Mouse (Mus musculus) heart, adult 9 months (tissue): ENCODE measurements around the gene Eri3.
A peak's percentile ranks its signal among the peaks of the same experiment; 100 is the strongest.

Experiments used
- DNase-seq, 2 experiments: peaks; one replicate each; pipeline ENCODE4 v3.0.0; 2022; ENCODE audit warnings: low spot score in 2 of 2

Gene Eri3

GRCm38 (mm10) chr4:117550140-117550851 is at the start of gene Eri3:
Gene Eri3 (plus strand): TSS chr4:117550365.
- DNase-seq, result peak; percentile 97 to 98

DNA sequence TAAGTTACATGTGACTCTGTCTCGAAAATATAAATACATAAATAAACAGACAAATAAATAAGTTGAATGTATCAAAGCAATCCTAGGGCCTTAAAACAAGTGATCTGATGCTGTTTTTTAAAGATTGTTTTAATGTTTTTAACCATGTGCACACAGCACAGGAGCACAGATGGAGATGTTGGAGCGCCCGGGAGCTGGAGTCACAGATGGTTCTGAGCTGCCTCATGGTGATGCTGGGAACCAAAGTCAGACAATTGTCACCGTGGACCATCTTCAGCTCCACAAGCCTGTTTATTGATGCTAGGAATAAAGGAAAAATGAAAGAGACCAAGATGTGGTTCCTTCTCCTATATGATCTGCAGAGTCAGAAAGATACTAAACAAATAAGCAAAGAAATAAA is 31.9 kb upstream of the Eri3 start:
- DNase-seq, result no peak

DNA sequence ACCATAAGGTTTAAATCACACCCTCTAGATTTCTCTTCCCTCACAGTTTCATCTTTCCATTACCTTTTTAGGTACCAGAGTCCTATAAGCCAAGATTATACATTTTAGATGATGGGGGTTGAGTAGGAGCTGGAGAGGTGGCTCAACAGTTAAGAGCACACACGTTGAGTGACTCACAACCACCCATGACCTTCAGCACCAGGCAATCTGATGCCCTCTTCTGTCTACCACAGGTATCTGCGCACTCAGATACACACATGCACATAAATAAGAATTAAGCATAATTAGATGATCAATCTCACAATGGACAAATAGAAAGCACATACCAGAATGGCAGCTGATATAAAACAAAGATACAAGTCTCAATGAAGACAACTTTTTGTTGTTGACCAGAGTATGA is 28.8 kb upstream of the Eri3 start:
- no peak for DNase-seq

GRCm38 (mm10) chr4:117525990-117526389 is 24.2 kb upstream of the Eri3 start:
- DNase-seq, result no peak

- no peak for DNase-seq
Observed at GRCm38 (mm10) chr4:117527116-117527899, 22.9 kb upstream of the Eri3 start.

- DNase-seq, result peak in 1 of 2 experiments; percentile 10
Observed at GRCm38 (mm10) chr4:117527952-117528351, 22.2 kb upstream of the Eri3 start.

- no peak for DNase-seq
Observed at GRCm38 (mm10) chr4:117529843-117530242, 20.3 kb upstream of the Eri3 start.

- DNase-seq, result no peak
Observed at GRCm38 (mm10) chr4:117535496-117536200, 14.5 kb upstream of the Eri3 start.

- DNase-seq, result no peak
Observed at GRCm38 (mm10) chr4:117537002-117537401, 13.2 kb upstream of the Eri3 start.

DNA sequence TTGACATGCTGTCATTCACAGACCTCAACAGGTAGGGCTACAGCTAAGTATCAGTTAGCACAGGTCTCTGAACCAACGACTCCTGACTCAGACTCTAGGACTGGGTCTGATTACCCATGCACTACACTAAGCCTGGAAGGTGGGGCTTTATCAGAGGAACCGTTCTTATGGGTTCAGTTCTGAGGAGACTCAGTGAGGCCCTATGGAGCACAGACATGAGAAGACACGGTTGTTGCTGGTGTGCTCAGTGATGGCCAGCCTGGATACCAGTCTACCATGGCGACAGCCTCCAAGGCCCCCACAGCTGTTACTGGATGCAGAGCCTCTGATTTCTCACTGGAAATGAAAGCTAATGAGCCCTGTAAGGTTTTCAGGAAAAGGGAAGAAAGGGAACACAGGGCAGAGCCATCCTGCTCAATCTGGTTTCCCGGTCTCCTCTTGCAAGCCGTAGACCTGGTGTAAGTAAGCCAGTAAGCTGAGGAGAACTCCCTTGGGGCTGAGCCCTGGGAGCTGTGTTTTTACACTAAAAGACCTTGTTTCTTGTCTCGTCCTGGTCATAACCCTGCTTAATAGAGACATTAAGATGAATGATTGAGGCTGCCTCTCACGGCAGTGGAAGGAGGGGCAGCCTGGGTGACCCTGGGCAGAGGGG is 10.7 kb upstream of the Eri3 start:
- DNase-seq, result no peak

GRCm38 (mm10) chr4:117540571-117540970 is 9.6 kb upstream of the Eri3 start:
- DNase-seq, result no peak

DNA sequence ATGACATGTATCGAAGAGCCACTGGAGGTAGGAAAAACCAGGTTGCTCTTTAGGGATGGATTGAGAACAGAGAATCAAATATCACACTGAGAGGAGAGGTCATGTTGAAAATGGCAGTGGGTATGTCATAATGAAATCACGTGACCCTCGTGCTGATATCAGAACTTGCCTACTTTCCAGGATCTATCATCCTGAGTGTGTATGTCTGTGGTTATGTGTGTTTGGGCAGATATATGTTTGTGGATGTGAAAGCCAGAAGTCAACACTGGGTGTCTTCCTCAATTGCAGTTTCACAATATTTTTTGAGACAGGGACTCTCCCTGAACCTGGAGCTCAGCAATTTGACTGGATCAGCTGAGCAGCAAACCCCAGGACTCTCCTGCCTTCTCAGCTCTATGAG is 4.7 kb upstream of the Eri3 start:
- no peak for DNase-seq

DNA sequence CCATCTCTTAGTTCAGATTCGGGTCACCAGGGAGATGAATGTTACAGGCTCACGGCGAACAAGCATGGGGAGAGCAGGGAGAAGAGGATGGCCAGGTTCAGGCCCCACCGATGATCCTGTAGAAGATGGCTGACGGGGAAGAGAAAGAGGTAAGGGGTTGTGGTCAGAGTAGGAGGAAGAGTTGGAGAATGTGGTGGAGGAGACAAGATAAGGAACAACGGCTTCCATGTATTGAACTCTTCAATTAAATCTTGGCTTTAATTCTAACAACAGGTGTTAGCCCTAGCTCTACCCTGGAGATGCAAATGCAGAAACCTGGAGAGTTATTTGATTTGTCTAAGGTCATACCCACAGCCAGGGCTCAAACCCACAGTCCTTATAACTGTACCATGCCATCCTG is 3.5 kb upstream of the Eri3 start:
- no peak for DNase-seq

- DNase-seq, result no peak
Observed at GRCm38 (mm10) chr4:117549576-117549975, 589 bp upstream of the Eri3 start.

DNA sequence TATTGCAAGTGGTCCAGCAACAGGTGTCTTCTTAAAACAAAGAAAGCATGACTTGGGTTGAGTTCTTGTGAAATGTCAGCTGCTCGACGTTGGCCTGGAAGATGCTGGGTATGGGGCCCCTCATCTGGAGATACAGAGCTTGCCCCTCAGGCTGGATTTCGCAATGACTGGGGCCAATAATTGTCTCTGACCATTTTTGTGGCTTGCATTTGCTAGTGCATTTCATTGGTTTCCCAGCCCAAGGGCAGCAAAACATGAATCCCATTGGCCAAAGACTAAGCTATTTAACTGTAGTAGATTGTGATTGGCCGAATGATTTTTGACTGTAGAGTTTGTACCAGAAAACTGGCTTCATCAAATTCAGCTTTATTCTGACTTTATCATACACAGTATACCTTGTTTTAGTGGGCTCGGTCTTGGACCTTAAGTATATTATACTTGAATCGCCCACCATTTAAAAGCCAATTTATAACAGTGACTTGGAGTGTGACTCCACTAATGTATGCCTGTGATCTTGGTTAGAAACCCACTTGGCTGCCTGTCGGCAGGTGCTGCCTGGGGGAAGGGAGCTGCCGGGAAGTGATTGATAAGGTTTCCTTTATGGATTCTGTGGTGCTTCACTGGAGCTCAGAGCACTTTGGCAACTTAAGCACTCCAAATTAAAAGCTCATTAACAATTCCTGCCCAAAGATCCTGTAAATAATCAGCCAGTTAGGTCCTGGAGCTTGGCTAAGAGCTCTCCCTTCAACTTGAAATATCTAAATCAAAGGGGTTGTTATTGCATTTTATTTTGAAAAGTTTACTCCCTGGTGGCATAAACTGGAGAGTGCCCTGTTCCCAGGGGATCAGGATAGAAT is 1.2 kb downstream of the Eri3 start:
- no peak for DNase-seq

GRCm38 (mm10) chr4:117555495-117555894 is 5.3 kb downstream of the Eri3 start:
- DNase-seq, result no peak

- no peak for DNase-seq
Observed at GRCm38 (mm10) chr4:117556372-117556771, 6.2 kb downstream of the Eri3 start.

DNA sequence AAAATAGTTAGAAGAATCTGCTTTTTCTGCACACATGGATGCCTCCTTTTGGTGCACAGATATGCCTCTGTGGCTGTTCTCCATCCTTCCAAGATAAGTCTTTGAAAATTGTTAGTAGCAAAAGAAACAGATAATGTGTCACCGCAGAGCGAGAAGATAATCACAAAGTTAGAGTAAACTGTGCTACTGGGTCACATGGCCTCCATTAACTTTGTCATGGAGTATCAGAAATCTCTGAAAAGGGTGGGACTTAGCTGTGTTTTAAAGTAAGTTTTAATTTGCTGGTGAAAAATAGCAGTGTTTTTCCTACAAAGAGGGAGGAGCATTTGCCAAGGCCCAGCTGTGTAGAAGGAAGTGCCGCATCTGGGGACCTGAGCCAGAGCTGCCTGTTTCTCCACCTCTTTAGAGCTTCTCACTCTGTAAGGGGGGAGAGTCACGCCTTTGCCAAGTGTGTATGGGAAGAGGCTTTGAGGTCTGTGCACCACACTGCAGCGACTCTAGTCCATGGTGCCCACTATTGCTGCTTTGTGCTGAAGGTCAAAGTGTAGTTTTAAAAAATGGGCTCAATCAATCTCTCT is 7.0 kb downstream of the Eri3 start:
- peak; percentile 10 to 13 for DNase-seq

DNA sequence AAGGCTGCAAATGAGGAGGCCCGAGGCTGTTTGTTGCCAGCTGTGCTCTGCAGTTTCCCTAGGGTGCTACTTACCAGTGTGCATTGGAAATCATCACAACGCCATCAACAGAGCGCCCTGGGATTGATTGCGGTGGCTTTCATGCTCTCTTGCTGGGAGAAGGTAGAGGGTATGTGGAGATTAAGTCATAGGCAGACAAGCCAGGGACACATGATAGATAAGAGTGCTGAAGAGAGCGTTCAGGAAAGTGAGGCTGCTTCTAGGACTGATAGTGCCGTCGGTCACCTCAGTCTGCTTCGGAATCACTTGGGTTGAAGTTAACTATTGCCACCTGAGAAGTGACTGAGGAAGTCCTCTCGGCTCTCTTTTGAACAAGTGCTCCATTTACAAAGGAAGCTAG is 13.8 kb downstream of the Eri3 start:
- no peak for DNase-seq

- no peak for DNase-seq
Observed at GRCm38 (mm10) chr4:117568846-117569245, 18.7 kb downstream of the Eri3 start.

DNA sequence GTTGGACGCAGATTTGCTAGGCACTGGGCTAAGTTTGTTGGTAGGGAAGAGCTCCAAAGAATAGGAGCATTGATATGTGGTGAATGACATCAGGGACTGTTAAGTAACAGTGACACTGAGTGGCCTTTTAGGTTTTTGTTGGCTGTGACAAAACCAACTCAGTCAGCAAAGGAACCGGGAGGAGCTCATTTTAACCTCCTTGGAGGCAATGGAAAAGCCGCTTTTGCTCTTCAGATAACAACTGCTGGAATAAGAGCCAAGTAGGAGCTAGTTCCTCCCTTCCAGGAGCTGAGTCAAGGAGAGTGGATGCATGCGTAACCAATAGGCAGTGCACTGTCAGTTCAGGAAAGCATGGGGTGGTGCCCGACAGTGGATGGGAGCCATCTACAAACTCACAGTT is 20.8 kb downstream of the Eri3 start:
- DNase-seq, result peak; percentile 31 to 57
